Mouse (Mus musculus): ENCODE data around the gene Wscd1. TPM values are rescaled to one million over a fixed set of nuclear protein-coding genes. Genes with fewer than 3 reads are reported as not detected.

Wscd1 gene
- polyA plus RNA-seq, 1 experiment from 2014 or later = 47.5 TPM

GRCm38 (mm10) chr11:71772802-71773201 lies 23.1 kb downstream of the Wscd1 start:
- DNase-seq (ENCODE audit: extremely low spot score, low spot score) = no peak
- WGBS = 25% methylated on average over 4 of the region's 4 CpGs
- H3K36me3 ChIP-seq (replicated peaks) = peaks cover 90% of the 10 kb centered on the region

GRCm38 (mm10) chr11:71773986-71774767 lies 24.5 kb downstream of the Wscd1 start:
- no peak for DNase-seq (ENCODE audit: extremely low spot score, low spot score)
- Histone ChIP-seq H3K4me3 (no peak overlapping the region), H3K36me3 (replicated peaks) (peaks cover 90% of the 10 kb centered on the region), H3K27me3 (ENCODE audit: poor library complexity, severe bottlenecking) (no peaks in the 10 kb centered on the region), H3K9me3 (no peaks in the 10 kb centered on the region), H3K4me1 (peaks cover 30% of the 10 kb centered on the region), H3K27ac (0 out of 2 replicates have a peak overlapping the region, but pooled peaks have one; percentile 46)
- 52% methylated on average over 16 of the region's 16 CpGs for WGBS

More at GRCm38 (mm10) chr11:71772802-71773201, 23.1 kb downstream of the Wscd1 start:
- peaks cover 30% of the 10 kb centered on the region for H3K4me1 ChIP-seq
- H3K27me3 ChIP-seq (ENCODE audit: poor library complexity, severe bottlenecking) = no peaks in the 10 kb centered on the region
- H3K4me3 ChIP-seq = no peak overlapping the region
- H3K9me3 ChIP-seq = no peaks in the 10 kb centered on the region
- H3K27ac ChIP-seq = peak overlapping the region; percentile 58; the same call in 1 of the 2 replicates

- WGBS = 78% methylated on average over 6 of the region's 6 CpGs
- no peak overlapping the region for H3K4me3 ChIP-seq
- H3K36me3 ChIP-seq (replicated peaks) = peaks cover 90% of the 10 kb centered on the region
- no peaks in the 10 kb centered on the region for H3K27me3 ChIP-seq (ENCODE audit: poor library complexity, severe bottlenecking)
- 0 out of 2 replicates have a peak overlapping the region, but pooled peaks have one; percentile 46 for H3K27ac ChIP-seq
- H3K4me1 ChIP-seq = peaks cover 26% of the 10 kb centered on the region
- H3K9me3 ChIP-seq = no peaks in the 10 kb centered on the region
- no peak for DNase-seq (ENCODE audit: extremely low spot score, low spot score)
These were observed 25.3 kb downstream of the Wscd1 start for GRCm38 (mm10) chr11:71775056-71775455.

- no peak overlapping the region for H3K4me3 ChIP-seq
- peaks cover 95% of the 10 kb centered on the region for H3K36me3 ChIP-seq (replicated peaks)
- 92% methylated on average over 10 of the region's 10 CpGs for WGBS
- no peaks in the 10 kb centered on the region for H3K9me3 ChIP-seq
- no peak overlapping the region for H3K27ac ChIP-seq
- no peaks in the 10 kb centered on the region for H3K27me3 ChIP-seq (ENCODE audit: poor library complexity, severe bottlenecking)
- DNase-seq (ENCODE audit: extremely low spot score, low spot score) = no peak
- no peaks in the 10 kb centered on the region for H3K4me1 ChIP-seq
These were observed 29.9 kb downstream of the Wscd1 start for GRCm38 (mm10) chr11:71779642-71780041.

- H3K4me1 ChIP-seq = no peaks in the 10 kb centered on the region
- H3K4me3 ChIP-seq = no peak overlapping the region
- H3K9me3 ChIP-seq = no peaks in the 10 kb centered on the region
- peaks cover 97% of the 10 kb centered on the region for H3K36me3 ChIP-seq (replicated peaks)
- no peaks in the 10 kb centered on the region for H3K27me3 ChIP-seq (ENCODE audit: poor library complexity, severe bottlenecking)
- no peak overlapping the region for H3K27ac ChIP-seq
- no peak for DNase-seq (ENCODE audit: extremely low spot score, low spot score)
- 92% methylated on average over 13 of the region's 13 CpGs for WGBS
These were observed 32.1 kb downstream of the Wscd1 start for GRCm38 (mm10) chr11:71781737-71782354.

- Histone ChIP-seq H3K9me3 (no peaks in the 10 kb centered on the region), H3K4me3 (no peak overlapping the region), H3K27ac (no peak overlapping the region), H3K27me3 (ENCODE audit: poor library complexity, severe bottlenecking) (no peaks in the 10 kb centered on the region), H3K36me3 (replicated peaks) (peaks cover 99% of the 10 kb centered on the region), H3K4me1 (no peaks in the 10 kb centered on the region)
- WGBS = 90% methylated on average over 4 of the region's 4 CpGs
- DNase-seq (ENCODE audit: extremely low spot score, low spot score) = no peak
These were observed 35.8 kb downstream of the Wscd1 start for GRCm38 (mm10) chr11:71785499-71785898.

- peaks cover 85% of the 10 kb centered on the region for H3K36me3 ChIP-seq (replicated peaks)
- no peak overlapping the region for H3K4me3 ChIP-seq
- H3K27me3 ChIP-seq (ENCODE audit: poor library complexity, severe bottlenecking) = no peaks in the 10 kb centered on the region
- WGBS = 90% methylated on average over 4 of the region's 4 CpGs
- no peak for DNase-seq (ENCODE audit: extremely low spot score, low spot score)
- peaks cover 6% of the 10 kb centered on the region; the same call in 1 of the 2 replicates for H3K4me1 ChIP-seq
- no peak overlapping the region for H3K27ac ChIP-seq
- no peaks in the 10 kb centered on the region for H3K9me3 ChIP-seq
These were observed 38.5 kb downstream of the Wscd1 start for GRCm38 (mm10) chr11:71788209-71788608.

- DNase-seq (ENCODE audit: extremely low spot score, low spot score) = no peak
- no peak overlapping the region for H3K27ac ChIP-seq
- peaks cover 65% of the 10 kb centered on the region for H3K36me3 ChIP-seq (replicated peaks)
- no peaks in the 10 kb centered on the region for H3K27me3 ChIP-seq (ENCODE audit: poor library complexity, severe bottlenecking)
- H3K4me3 ChIP-seq = no peak overlapping the region
- 82% methylated on average over 3 of the region's 3 CpGs for WGBS
- no peaks in the 10 kb centered on the region for H3K9me3 ChIP-seq
- H3K4me1 ChIP-seq = peaks cover 6% of the 10 kb centered on the region; the same call in 1 of the 2 replicates
These were observed 40.5 kb downstream of the Wscd1 start for GRCm38 (mm10) chr11:71790227-71790626.

- no peaks in the 10 kb centered on the region for H3K36me3 ChIP-seq (replicated peaks)
- WGBS = 92% methylated on average over 4 of the region's 4 CpGs
These were observed 49.5 kb downstream of the Wscd1 start for GRCm38 (mm10) chr11:71799206-71799605.

GRCm38 (mm10) chr11:71808521-71808920 lies 58.8 kb downstream of the Wscd1 start:
- DNase-seq (ENCODE audit: extremely low spot score, low spot score) = no peak
- WGBS = 94% methylated on average over 2 of the region's 2 CpGs
- Histone ChIP-seq H3K9me3 (no peaks in the 10 kb centered on the region), H3K27ac (no peak overlapping the region), H3K4me3 (no peak overlapping the region), H3K36me3 (replicated peaks) (no peaks in the 10 kb centered on the region), H3K4me1 (no peaks in the 10 kb centered on the region), H3K27me3 (ENCODE audit: poor library complexity, severe bottlenecking) (no peaks in the 10 kb centered on the region)

More at GRCm38 (mm10) chr11:71799206-71799605, 49.5 kb downstream of the Wscd1 start:
- Histone ChIP-seq H3K4me3 (no peak overlapping the region), H3K27ac (no peak overlapping the region), H3K27me3 (ENCODE audit: poor library complexity, severe bottlenecking) (no peaks in the 10 kb centered on the region), H3K4me1 (no peaks in the 10 kb centered on the region), H3K9me3 (no peaks in the 10 kb centered on the region)
- DNase-seq (ENCODE audit: extremely low spot score, low spot score) = no peak

- Histone ChIP-seq H3K27me3 (ENCODE audit: poor library complexity, severe bottlenecking) (no peaks in the 10 kb centered on the region), H3K4me3 (no peak overlapping the region), H3K9me3 (no peaks in the 10 kb centered on the region), H3K27ac (no peak overlapping the region), H3K4me1 (peaks cover 12% of the 10 kb centered on the region; the same call in 1 of the 2 replicates), H3K36me3 (replicated peaks) (no peaks in the 10 kb centered on the region)
- 69% methylated on average over 2 of the region's 2 CpGs for WGBS
- DNase-seq (ENCODE audit: extremely low spot score, low spot score) = no peak
These were observed 62.1 kb downstream of the Wscd1 start for GRCm38 (mm10) chr11:71811828-71812227.

- Histone ChIP-seq H3K9me3 (no peaks in the 10 kb centered on the region), H3K4me3 (no peak overlapping the region), H3K36me3 (replicated peaks) (no peaks in the 10 kb centered on the region), H3K4me1 (peaks cover 14% of the 10 kb centered on the region; the same call in 1 of the 2 replicates), H3K27me3 (ENCODE audit: poor library complexity, severe bottlenecking) (no peaks in the 10 kb centered on the region), H3K27ac (no peak overlapping the region)
- WGBS = 88% methylated on average over 7 of the region's 7 CpGs
- no peak for DNase-seq (ENCODE audit: extremely low spot score, low spot score)
These were observed 63.2 kb downstream of the Wscd1 start for GRCm38 (mm10) chr11:71812921-71813320.

GRCm38 (mm10) chr11:71814511-71814910 lies 64.8 kb downstream of the Wscd1 start:
- 78% methylated on average over 7 of the region's 7 CpGs for WGBS

More at GRCm38 (mm10) chr11:71814511-71814910, 64.8 kb downstream of the Wscd1 start:
- Histone ChIP-seq H3K36me3 (replicated peaks) (no peaks in the 10 kb centered on the region), H3K4me3 (no peak overlapping the region), H3K27me3 (ENCODE audit: poor library complexity, severe bottlenecking) (no peaks in the 10 kb centered on the region), H3K9me3 (no peaks in the 10 kb centered on the region), H3K4me1 (peaks cover 16% of the 10 kb centered on the region; the same call in 1 of the 2 replicates), H3K27ac (no peak overlapping the region)
- no peak for DNase-seq (ENCODE audit: extremely low spot score, low spot score)

Data from forebrain, embryonic 10.5 days (tissue).